Mouse (Mus musculus) testis, postnatal 10 days (tissue): ENCODE data around the gene Gm10521.
"Not testable (repeated sequence)": the region's sequence is repeated elsewhere in the genome, so short reads cannot be mapped to it uniquely, and the experiment has no call there.

ENCODE experiments used
- DNase-seq: peaks from one replicate; pipeline ENCODE4 v3.0.0; 2021; ENCODE audit warnings: low spot score

Gene Gm10521

DNA sequence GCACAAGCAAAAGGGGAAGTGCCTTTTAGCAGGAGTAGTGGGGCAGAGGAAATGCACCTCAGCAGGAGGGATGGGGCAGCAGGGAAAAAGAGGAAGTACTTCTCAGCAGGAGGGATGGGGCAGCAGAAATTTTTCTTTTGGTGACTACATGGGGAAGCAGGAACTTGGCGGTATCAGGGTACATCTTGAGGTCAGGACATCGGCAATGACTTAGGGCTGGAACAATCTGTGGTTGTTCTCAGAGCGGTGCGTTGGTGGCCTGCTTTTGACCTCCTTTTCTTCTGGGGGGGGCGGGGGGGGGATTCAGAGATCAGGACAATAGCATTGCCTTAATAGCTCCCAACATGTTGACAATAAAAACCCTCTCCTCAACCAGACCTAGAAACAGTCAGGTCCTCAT, at the start of gene Gm10521:
Gene Gm10521 (plus strand): TSS at position 301 of the 400 bp plus-strand sequence.
- not testable (repeated sequence) for DNase-seq

GRCm38 (mm10) chr1:171848201-171848600, 47.3 kb upstream of the Gm10521 start:
- DNase-seq = no peak

- DNase-seq = no peak
Measured at GRCm38 (mm10) chr1:171848757-171849156, 46.7 kb upstream of the Gm10521 start.

DNA sequence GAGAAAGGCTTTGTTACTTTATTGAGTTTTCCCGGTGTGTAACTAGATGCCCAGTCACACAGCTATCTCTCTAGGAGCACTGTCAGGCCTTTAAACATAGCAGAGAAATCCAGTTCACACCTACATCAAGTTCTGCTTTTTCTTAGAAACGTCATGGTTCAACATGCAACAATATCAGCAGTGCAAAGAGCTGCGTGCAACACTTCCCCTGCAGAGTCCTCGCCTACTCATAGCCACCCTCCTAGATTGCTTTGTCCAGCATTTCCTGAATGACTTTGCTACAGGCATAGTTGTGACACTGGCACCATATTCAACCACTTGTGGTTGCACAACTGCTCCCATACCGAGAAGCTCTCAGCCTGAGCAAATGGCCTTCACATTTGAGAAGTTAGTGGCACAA, 46.0 kb upstream of the Gm10521 start:
- DNase-seq = no peak

DNA sequence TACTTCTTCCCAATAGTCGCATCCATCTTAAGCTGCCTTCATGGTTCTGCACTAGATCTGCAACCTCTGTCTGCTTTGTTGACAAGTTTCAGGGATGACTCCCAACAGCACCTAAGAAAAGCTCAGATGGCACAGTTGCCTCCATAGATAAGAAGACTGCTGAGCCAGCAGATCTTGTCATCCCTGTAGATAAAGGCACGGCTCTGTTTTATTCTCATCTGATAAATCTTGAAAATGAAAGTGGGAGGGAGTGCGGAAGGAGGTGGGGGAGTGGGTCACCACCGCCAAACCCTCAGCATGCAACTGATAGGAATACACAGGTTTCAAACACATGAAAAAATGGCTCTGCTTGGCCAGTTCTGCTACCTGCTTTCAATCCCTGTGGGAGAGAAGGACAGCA, 30.0 kb upstream of the Gm10521 start:
- no peak for DNase-seq

DNA sequence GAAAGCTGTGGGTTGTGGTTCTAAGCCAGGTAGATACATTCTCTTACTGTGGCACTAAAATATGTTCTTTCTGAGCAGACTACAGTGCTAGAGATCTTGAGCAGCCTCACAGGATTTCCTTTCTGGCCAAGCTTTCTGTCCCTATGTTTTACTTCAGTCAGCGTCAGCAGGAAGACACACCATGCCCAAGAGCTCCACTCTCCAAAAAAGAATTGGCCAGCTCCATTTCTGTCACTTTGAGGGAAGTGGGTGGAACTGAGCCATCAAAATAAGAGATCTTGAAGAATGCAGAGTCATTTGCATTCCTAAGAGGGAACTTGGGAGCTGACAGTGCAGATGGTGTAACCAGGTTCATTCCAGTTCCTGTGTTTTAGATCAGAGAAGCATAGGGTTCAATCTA, 8.5 kb upstream of the Gm10521 start:
- DNase-seq = no peak

- no peak for DNase-seq
Measured at GRCm38 (mm10) chr1:171904011-171904410, 8.5 kb downstream of the Gm10521 start.

DNA sequence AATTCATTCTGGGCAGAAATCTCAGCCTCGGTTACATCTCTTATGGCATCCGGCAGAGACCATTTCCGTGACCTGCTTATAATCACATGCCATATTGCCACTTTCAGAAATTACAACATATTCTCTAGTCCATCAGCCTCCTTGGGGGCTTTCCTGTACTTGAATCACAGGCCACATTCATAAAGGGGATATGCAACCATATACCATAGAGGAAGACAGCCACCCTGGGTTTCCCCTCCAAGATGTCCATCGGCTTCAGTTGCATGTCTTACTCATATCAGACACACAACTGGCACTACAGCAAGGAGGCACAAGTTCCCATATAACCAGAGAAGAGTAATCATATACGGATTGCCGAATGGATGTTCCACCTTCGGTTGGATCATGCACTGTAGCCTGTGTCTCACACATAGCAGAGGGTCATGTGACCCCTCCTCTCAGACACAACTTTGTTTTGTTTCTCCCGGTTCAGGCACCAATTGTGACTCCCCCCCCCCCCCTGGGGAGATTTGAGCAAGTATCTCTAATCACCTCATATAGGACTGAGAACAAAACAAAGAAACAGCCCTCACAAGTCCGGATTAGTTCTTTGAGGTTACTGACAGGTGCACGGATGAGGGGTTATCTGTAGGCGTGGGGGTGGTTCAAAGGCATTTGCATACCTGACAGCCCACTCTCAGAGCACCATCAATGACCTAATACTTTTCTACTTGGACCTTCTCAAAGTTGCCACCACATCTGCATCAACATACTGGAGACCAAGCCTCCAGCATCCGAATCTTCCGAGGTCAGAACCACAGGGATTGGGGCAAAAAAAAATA, 20.4 kb downstream of the Gm10521 start:
- DNase-seq = no peak

- DNase-seq = no peak
Measured at GRCm38 (mm10) chr1:171917305-171918039, 22.0 kb downstream of the Gm10521 start, which contains the start of gene Slamf6. Gene Slamf6, plus strand, starts transcription at chr1:171917515.

- no peak for DNase-seq
Measured at GRCm38 (mm10) chr1:171918136-171918920, 22.9 kb downstream of the Gm10521 start.

DNA sequence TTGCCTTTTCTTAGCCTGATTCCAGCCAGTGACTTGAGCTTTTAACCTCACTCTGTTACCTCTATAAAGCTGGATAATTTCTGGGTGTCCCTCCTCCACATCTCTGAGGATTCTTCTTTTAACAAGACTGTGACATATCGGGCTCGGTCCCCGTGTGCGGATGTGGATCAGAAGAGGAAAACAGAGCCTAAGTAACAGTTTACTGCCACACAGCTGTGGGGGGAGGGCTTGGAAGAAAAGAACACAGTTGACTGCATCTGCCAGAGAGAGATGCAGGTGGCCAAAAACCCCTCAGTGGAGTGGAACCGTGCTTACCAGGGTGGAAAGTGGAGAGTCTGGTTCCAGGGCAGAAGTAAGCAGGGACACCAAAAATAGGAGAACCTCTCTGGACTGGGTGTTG, 23.7 kb downstream of the Gm10521 start:
- DNase-seq = no peak

DNA sequence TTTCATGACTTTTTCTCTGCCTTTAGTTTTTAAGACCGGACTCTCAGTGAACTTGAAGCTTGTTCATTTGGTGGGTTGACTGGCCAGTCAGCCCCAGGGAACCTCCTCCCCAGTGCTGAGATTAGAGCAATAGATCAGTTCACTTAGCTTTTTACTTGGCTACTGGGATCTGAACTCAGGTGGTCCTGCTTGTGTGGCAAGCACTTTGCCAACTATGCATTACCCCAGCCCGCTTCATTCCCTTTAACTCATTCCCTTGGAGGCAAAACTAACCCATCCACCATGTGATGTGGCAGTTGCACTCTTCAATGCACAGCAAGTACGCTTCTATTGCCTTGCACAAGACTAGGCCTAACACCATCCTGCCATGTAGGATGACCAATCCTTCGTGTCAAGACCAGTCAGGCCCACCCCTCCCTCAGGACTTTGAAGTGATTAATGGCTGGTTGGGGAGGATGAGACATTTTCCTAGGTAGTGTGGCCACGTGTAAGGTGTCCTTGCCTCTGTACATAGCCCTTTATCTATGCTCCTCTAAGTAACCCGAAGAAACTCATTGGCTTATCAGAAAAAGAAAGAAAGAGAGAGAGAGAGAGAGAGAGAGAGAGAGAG, 24.5 kb downstream of the Gm10521 start:
- no peak for DNase-seq

DNA sequence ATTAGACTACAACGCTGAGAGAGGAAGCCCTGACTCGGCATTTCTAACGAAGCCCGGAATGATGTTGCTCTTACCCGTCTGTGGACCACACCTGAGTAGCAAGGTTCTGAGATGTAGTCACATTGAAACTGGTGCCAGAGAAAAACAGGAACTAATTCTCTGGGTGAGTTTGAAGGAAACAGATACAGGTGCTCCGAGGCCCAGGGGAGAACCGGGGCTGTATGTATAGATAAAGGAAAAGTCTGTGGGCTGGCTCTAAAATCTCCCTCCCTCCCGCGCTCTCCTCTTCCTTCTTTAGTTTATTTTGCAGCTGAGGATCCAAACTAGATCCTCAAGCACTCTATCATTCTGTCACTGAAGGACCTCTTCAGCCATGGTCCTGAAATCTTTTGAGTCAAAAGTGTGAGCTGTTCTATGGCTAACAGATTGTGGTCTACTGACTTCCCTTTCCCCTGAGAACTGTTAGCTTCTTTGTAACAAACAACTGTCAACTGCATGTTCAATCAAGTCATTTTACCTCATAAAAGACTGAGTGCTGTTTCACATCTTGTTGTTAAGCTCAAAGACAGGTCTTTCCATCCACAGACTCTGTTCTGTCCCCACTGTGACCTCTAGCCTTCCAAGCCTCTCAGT, 25.6 kb downstream of the Gm10521 start:
- DNase-seq = no peak

DNA sequence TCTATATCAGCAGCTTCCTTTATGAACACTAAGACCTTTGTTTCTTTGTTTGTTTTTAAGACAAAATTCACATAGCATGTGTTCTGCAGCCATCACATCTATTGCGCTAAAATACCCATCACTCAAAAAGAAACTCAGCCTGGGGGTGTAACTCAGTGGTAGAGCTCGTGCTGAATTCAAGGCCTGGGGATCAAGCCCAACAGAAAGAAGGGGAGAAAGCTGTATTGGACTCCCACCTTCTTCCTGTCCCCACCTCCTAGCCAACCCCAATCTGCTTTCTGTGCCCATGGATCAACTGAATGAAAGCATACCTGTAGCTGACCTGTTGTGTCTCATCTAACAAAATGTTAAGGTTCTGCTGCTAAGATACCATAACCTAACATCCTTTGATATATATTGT, 26.2 kb downstream of the Gm10521 start:
- no peak for DNase-seq

GRCm38 (mm10) chr1:171922844-171923243, 27.4 kb downstream of the Gm10521 start:
- no peak for DNase-seq

DNA sequence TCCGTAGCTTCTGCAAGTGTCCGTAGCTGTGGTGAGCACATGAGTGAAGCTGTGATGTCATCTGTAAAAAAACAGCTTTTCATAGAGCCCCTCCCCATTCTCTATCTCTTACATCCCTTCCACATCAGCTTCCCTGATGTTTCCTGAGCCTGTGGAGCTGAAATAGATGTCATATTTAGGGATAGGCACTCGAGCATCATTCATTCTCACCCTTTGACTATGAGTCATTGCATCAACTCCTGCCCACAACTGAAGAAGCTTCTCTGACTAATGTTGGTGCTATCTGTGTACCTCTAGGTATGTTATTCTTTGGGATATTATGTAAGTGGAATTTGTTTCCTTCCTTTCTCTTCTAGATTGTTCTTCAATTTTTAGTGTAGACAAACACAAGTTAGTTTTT, 29.4 kb downstream of the Gm10521 start:
- no peak for DNase-seq

DNA sequence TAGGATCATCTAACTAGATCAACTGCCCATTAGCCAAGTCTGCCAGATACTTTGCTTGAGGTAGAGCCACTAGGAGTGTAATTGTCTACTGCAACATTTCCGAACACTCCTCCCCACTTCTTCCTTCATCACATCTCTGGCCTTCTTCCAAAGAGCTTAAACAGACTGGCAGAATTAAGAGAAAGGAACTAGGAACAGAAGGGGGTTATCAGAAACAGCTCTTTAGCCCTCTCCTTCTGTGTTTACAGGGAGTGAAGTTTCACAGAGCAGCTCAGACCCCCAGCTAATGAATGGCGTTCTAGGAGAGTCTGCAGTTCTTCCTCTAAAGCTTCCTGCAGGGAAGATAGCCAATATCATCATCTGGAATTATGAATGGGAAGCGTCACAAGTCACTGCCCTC, 38.4 kb downstream of the Gm10521 start:
- DNase-seq = no peak

- DNase-seq = no peak
Measured at GRCm38 (mm10) chr1:171938952-171939948, 43.8 kb downstream of the Gm10521 start.

- DNase-seq = no peak
Measured at GRCm38 (mm10) chr1:171940626-171941025, 45.2 kb downstream of the Gm10521 start.

- DNase-seq = no peak
Measured at GRCm38 (mm10) chr1:171946447-171946995, 51.1 kb downstream of the Gm10521 start.
